Mouse (Mus musculus) lung, postnatal 36 days (tissue): ENCODE data around the gene Hsh2d.
A peak's percentile ranks its signal among the peaks of the same experiment; 100 is the strongest.

ENCODE experiments used
- DNase-seq: peaks from one replicate; pipeline ENCODE4 v3.0.0; 2022; ENCODE audit warnings: mixed read lengths

Hsh2d gene

GRCm38 (mm10) chr8:72192065-72192464 is 2.6 kb downstream of the Hsh2d start:
- DNase-seq = no peak

- DNase-seq = no peak
These were observed 8.6 kb downstream of the Hsh2d start for GRCm38 (mm10) chr8:72197997-72198396.

GRCm38 (mm10) chr8:72208582-72208981 is 19.1 kb downstream of the Hsh2d start:
- DNase-seq = no peak

DNA sequence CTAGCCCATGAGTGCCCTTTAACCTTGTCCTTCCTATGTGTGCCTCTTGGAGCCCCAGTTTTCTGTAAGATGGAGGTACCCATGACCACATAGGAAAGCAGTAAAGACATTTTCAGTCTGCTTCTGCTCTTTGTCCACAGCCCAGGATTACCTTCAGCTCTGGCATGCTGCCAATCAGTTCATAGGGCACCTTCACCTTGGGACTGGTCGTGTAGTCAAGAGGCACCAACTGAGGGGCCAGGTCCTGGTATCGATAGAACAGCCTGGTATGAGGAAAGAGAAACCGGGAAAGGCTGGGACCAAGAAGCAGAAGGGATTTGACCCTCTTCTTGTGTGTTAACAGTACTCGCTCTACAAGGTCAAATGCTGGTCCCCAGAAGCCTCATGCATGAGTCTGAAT is 20.8 kb downstream of the Hsh2d start:
- no peak for DNase-seq

- no peak for DNase-seq
These were observed 21.3 kb downstream of the Hsh2d start for GRCm38 (mm10) chr8:72210710-72211109.

- DNase-seq = no peak
These were observed 22.4 kb downstream of the Hsh2d start for GRCm38 (mm10) chr8:72211846-72212245.

- DNase-seq = no peak
These were observed 23.3 kb downstream of the Hsh2d start, which contains the start of gene Cib3 for GRCm38 (mm10) chr8:72212751-72213150. Gene Cib3 (minus strand): TSS chr8:72212837.

- DNase-seq = no peak
These were observed 24.1 kb downstream of the Hsh2d start, which contains the start of gene Gm11034 for GRCm38 (mm10) chr8:72213536-72213935. Gene Gm11034 (minus strand): TSS chr8:72213636.

GRCm38 (mm10) chr8:72215060-72215459 is 25.6 kb downstream of the Hsh2d start:
- peak; percentile 66 for DNase-seq

DNA sequence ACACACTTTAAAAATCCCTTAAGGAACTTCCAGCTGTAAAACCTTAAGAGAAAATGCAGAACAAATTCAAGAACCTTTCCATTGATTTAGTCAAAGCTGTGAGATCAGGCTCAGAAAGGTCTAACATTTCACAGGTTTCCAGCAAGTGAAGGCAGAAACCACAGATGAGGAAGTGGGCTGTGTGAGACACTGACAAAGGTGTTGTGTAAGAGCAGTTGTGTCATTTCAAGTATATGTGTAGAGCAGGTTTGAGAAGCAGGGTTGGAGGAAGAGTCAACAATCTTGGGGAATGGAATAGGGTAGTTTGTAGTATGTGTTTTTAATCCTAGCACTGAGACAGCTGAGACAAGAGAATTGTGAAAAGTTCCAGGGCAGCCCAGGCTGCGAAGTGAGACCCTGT is 26.4 kb downstream of the Hsh2d start:
- DNase-seq = peak; percentile 71

DNA sequence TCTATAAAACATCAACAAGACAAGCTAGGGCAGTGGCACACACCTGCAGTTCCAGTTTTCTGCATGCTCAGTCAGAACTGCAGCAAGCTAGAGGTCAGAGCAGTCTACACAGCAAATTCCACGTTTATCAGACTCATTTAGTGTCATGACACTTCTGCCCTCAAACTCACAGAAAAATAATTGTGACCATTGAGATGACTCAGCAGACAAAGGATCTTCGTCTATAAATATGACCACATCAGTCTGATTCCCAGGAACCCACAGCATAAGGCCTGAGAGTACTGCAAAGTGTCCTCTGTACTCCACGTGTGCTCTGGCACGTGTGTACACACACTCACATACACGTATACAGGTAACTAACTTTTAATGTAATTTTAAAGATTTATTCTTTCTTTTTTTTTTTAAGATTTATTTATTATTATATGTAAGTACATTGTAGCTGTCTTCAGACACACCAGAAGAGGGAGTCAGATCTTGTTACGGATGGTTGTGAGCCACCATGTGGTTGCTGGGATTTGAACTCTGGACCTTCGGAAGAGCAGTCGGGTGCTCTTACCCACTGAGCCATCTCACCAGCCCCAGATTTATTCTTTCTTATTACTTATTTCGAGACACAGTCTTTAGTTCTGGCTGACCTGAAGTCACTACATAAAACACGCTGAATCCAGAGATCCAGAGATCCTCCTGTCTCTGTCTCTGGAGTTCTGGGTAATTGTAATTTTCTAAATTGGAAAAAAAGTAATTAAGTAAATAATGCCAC is 29.5 kb downstream of the Hsh2d start:
- no peak for DNase-seq

GRCm38 (mm10) chr8:72219541-72220363 is 30.3 kb downstream of the Hsh2d start, which contains the start of gene Fam32a:
Gene Fam32a (plus strand): TSS chr8:72219730.
- peak; percentile 97 for DNase-seq

GRCm38 (mm10) chr8:72220758-72221157 is 31.3 kb downstream of the Hsh2d start:
- no peak for DNase-seq

- no peak for DNase-seq
These were observed 33.2 kb downstream of the Hsh2d start for GRCm38 (mm10) chr8:72222656-72223055.

DNA sequence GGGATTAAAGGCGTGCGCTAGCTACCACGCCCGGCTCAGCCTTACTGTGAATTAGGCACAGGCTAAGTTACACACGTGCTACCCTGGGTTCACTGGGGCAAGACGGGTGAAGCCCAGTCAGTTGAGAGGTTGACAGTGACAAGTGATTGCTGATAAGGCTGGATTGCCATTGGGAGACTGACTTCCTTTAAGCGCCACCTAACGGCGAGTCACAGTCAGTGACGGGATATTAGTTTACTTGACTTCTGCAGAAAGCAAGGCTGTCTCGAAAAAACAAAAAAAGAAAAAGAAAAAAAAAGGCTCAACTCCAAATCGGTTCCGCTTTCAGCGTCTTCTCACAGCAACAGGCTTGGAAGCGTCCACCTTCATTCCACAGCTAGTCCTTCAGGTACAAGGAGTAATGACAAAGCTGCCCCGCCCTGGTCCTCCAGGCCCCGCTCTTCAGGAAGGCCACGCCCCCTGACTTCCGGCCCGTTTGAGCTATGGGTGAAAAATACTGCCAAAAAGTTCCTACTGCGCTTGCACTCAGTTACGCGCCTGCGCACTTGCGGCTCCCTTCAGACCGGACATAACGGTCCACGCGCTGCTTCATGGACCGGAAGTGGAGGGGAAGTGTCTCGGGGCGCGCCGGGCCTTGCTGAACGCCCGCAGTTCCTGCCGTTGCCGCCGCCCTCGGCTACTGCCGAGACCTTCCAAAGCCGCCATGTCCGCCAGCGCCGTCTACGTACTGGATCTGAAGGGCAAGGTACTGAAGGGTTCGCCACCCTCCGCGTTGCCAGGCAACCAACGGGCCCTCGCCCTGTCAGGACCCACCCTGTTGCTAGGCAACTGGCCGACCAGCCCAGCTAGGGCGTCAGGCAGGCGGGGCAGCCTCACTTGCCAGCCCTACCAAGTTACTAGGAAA is 50.3 kb downstream of the Hsh2d start, which contains the start of gene Ap1m1:
Ap1m1 (plus strand) TSS at position 520 of the 904 bp plus-strand sequence.
- DNase-seq = peak; percentile 99

DNA sequence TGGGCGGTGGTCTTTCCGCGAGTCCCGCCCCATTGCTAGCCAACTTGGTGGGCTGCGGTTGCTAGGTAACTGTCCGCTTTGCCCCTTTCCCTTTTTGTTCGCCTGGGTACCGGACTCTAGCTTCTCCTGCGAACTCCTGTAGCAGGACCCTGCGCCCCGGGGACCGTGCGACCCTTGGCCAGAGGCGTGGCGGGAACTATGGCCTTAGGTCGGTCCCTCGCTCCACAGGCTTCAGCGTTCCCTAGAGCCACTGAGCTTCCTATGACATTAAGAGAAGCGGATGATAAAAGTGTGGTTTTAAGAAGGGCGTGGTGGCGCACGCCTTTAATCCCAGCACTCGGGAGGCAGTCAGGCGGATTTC is 50.9 kb downstream of the Hsh2d start:
- DNase-seq = no peak

DNA sequence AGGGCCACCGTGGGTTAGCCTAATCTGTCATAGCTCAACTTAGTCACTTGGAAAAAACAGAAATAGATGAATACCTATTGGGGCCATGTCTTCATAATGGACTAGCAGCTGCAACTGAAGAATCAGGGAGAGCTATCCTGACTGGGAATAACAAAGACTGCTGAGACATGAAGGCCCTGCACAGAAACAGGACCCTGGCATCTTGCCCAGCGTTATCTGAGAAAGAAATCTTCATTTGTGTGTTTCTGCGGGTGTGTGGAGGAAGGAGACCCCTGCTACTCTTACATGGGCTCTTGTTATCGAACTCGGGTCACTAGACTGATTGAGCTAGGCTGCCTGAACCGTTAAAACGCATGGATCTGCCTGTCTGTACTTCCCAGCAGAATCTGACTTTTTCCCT is 51.5 kb downstream of the Hsh2d start:
- DNase-seq = peak; percentile 15

GRCm38 (mm10) chr8:72242226-72242625 is 52.8 kb downstream of the Hsh2d start:
- DNase-seq = no peak

GRCm38 (mm10) chr8:72244610-72245009 is 55.2 kb downstream of the Hsh2d start:
- peak; percentile 30 for DNase-seq
